Mouse (Mus musculus) ES-Bruce4 (cell line): ENCODE measurements around the gene Klhl33. TPM values are rescaled to one million over a fixed set of nuclear protein-coding genes. Genes with fewer than 3 reads are reported as not detected.
"Not testable (repeated sequence)": the region's sequence is repeated elsewhere in the genome, so short reads cannot be mapped to it uniquely, and the experiment has no call there.

Source experiments
- H3K27ac ChIP-seq: 2 replicates; pipeline ENCODE4 v1.5.1; 2012; ENCODE audit warnings: low read length, inconsistent platforms; ENCODE audit not compliant: insufficient read depth
- H3K27me3 ChIP-seq: 2 replicates; pipeline ENCODE4 v1.6.1; 2012; ENCODE audit warnings: mild to moderate bottlenecking, low read length, inconsistent platforms; ENCODE audit not compliant: control insufficient read depth, poor library complexity, insufficient read depth, severe bottlenecking
- H3K36me3 ChIP-seq: 2 replicates; pipeline ENCODE4 v1.6.1; 2012; ENCODE audit warnings: inconsistent platforms, mild to moderate bottlenecking, low read length, moderate library complexity; ENCODE audit not compliant: control insufficient read depth, poor library complexity, insufficient read depth, severe bottlenecking
- H3K4me1 ChIP-seq: one replicate; pipeline ENCODE4 v1.8.1; 2011; ENCODE audit warnings: low read length; ENCODE audit not compliant: control insufficient read depth, insufficient read depth
- H3K4me3 ChIP-seq: 2 replicates; pipeline ENCODE4 v1.5.1; 2011; ENCODE audit warnings: low read depth, mild to moderate bottlenecking, low read length
- H3K9ac ChIP-seq: 2 replicates; pipeline ENCODE4 v1.6.1; 2012; ENCODE audit warnings: low read depth, mild to moderate bottlenecking, inconsistent platforms; ENCODE audit not compliant: poor library complexity, severe bottlenecking
- H3K9me3 ChIP-seq: replicated peaks from 2 replicates; pipeline ENCODE4 v1.6.1; 2012; ENCODE audit warnings: mild to moderate bottlenecking, low read length, inconsistent platforms; ENCODE audit not compliant: control insufficient read depth, poor library complexity, insufficient read depth, severe bottlenecking
- CTCF ChIP-seq: IDR thresholded peaks from one replicate; pipeline ENCODE4 v1.8.1; 2011; ENCODE audit warnings: low read depth, low read length
- EP300 ChIP-seq: IDR thresholded peaks from 2 replicates; pipeline ENCODE4 v1.6.1; 2011; ENCODE audit warnings: low read depth, low read length; ENCODE audit not compliant: insufficient read depth
- POLR2A ChIP-seq: IDR thresholded peaks from one replicate; pipeline ENCODE4 v1.8.1; 2011; ENCODE audit warnings: low read length; ENCODE audit not compliant: insufficient read depth
- polyA plus RNA-seq: library from polyadenylated mRNA; stranded (reverse); fragments of >200 nt; gene quantifications from 2 replicates; pipeline ENCODE4 v1.2.4, GENCODE M21; 2011; ENCODE audit warnings: low read depth; ENCODE audit not compliant: missing spikeins, insufficient read depth, insufficient read length

Gene Klhl33
- polyA plus RNA-seq, 1 experiment: not detected

GRCm38 (mm10) chr14:50927366-50927765 is 30.1 kb upstream of the Klhl33 start:
- no peak overlapping the region for H3K4me3 ChIP-seq
- H3K27ac ChIP-seq: peak overlapping the region; percentile 12; the same call in 1 of the 2 replicates
- no peak for TF ChIP-seq POLR2A
- no peak for TF ChIP-seq CTCF
- TF ChIP-seq EP300: no peak
- no peak overlapping the region for H3K9ac ChIP-seq
- no peaks in the 10 kb centered on the region for H3K4me1 ChIP-seq
- H3K27me3 ChIP-seq: no peaks in the 10 kb centered on the region
- H3K36me3 ChIP-seq: peaks cover 38% of the 10 kb centered on the region
- no peaks in the 10 kb centered on the region for H3K9me3 ChIP-seq

DNA sequence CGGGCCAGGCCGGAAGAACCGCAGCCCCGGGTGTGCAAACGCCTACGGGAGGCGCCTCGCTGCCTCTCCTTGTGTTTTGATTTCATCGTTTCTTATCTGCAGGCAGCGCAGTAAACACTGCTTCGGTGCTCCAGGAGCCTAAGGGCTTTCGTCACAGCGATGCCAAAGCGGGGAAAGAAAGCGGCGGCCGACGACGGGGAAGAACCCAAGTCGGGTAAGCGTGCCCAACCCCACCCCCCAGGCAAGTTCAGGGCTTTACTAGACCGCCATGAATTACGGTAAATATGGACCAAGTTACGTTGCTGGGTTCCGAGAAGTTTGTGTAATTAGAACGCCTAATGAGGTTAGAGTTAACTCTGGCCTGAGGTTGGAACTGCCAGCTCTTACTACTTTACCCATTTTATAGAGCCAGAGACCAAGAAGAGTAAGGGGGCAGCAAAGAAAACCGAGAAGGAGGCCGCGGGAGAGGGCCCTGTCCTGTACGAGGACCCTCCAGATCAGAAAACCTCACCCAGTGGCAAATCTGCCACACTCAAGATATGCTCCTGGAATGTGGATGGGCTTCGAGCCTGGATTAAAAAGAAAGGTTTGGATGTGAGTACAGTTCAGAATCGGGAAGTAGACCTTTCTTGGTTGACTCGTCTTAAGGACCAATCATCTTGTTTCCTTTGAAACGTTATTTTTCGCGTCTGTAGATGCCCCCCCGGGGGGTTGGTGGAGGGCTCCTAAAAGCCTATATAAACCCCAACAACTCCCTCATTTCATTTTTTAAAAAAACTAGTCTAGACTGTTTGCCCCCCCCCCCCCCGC is 28.0 kb upstream of the Klhl33 start:
- H3K4me3 ChIP-seq: peak overlapping the region; percentile 69
- peaks cover 46% of the 10 kb centered on the region for H3K36me3 ChIP-seq
- H3K9ac ChIP-seq: peak overlapping the region; percentile 74
- H3K27ac ChIP-seq: peak overlapping the region; percentile 64
- no peaks in the 10 kb centered on the region for H3K4me1 ChIP-seq
- H3K9me3 ChIP-seq: no peaks in the 10 kb centered on the region
- no peaks in the 10 kb centered on the region for H3K27me3 ChIP-seq
- TF ChIP-seq POLR2A (no peak), EP300 (no peak), CTCF (no peak)

- Histone ChIP-seq H3K27me3 (no peaks in the 10 kb centered on the region), H3K9ac (peak within 1 kb of the TSS; percentile 74), H3K9me3 (no peaks in the 10 kb centered on the region), H3K4me1 (no peaks in the 10 kb centered on the region), H3K27ac (peak within 1 kb of the TSS; percentile 72), H3K36me3 (peaks cover 45% of the 10 kb centered on the region), H3K4me3 (peak within 1 kb of the TSS; percentile 69)
- no peak for TF ChIP-seq CTCF
- TF ChIP-seq EP300: peak; percentile 54; the same call in 1 of the 2 replicates
- peak; percentile 83 for TF ChIP-seq POLR2A
Observed at GRCm38 (mm10) chr14:50924281-50925064, 27.2 kb upstream of the Klhl33 start, which contains the start of the genes Osgep and Apex1. Gene Osgep (minus strand): TSS chr14:50924893. Gene Apex1 (plus strand): TSS chr14:50924968.

DNA sequence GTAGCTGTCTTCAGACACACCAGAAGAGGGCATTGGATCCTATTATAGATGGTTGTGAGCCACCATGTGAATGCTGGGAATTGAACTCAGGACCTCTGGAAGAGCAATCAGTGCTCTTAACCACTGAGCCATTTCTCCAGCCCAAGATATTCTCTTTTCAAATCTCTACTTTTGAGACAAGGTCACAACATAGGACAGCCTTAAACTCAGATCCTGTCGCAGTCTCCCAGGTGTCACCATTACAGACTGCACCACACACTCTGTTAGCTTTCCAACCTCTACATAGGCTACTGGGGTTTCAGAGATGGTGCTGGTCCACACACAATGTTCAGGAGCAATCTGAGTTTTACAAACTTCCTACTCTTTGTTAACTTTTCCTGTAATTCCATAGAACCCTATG is 26.1 kb upstream of the Klhl33 start:
- H3K4me3 ChIP-seq, H3K27ac ChIP-seq, H3K27me3 ChIP-seq, H3K4me1 ChIP-seq, H3K9me3 ChIP-seq: not testable (repeated sequence)
- Histone ChIP-seq H3K9ac (peak overlapping the region; percentile 74), H3K36me3 (peaks cover 42% of the 10 kb centered on the region)

- no peaks in the 10 kb centered on the region for H3K9me3 ChIP-seq
- TF ChIP-seq EP300 (peak; percentile 78; the same call in 1 of the 2 replicates), POLR2A (no peak)
- peaks cover 14% of the 10 kb centered on the region for H3K36me3 ChIP-seq
- no peak overlapping the region for H3K4me3 ChIP-seq
- H3K9ac ChIP-seq: no peak overlapping the region
- no peaks in the 10 kb centered on the region for H3K27me3 ChIP-seq
- H3K4me1 ChIP-seq: peaks cover 7% of the 10 kb centered on the region
- H3K27ac ChIP-seq: peak overlapping the region; percentile 85
Observed at GRCm38 (mm10) chr14:50911356-50911755, 14.0 kb upstream of the Klhl33 start.

GRCm38 (mm10) chr14:50908126-50908525 is 10.8 kb upstream of the Klhl33 start:
- H3K4me1 ChIP-seq: peaks cover 3% of the 10 kb centered on the region

DNA sequence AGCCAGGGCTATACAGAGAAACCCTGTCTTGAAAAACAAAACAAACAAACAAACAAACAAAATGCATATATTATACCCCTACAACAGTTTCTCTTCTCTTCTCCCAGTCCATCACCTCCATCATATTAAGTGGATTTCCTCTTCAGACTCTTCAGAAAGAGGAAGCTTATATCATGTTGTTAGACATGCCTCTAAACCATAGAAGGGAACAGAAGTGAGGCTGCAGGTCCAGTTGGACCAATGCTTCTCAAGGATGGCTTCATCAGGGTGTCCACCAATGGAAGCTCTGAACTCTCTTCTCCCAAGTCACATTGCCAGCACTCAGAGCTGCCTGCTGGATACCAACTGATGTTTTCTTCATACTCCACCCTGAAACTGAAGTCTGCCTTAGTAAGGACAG is 8.0 kb upstream of the Klhl33 start:
- H3K9ac ChIP-seq, H3K27me3 ChIP-seq, H3K4me1 ChIP-seq, H3K9me3 ChIP-seq, H3K4me3 ChIP-seq, H3K36me3 ChIP-seq, H3K27ac ChIP-seq: not testable (repeated sequence)

More at GRCm38 (mm10) chr14:50908126-50908525, 10.8 kb upstream of the Klhl33 start:
- no peaks in the 10 kb centered on the region for H3K36me3 ChIP-seq
- H3K9me3 ChIP-seq: no peaks in the 10 kb centered on the region
- H3K27me3 ChIP-seq: no peaks in the 10 kb centered on the region
- no peak overlapping the region for H3K4me3 ChIP-seq
- TF ChIP-seq CTCF (no peak), EP300 (no peak), POLR2A (no peak)
- H3K9ac ChIP-seq: no peak overlapping the region
- no peak overlapping the region for H3K27ac ChIP-seq
